Mouse (Mus musculus): ENCODE data around the gene Hmg20b.

DNA sequence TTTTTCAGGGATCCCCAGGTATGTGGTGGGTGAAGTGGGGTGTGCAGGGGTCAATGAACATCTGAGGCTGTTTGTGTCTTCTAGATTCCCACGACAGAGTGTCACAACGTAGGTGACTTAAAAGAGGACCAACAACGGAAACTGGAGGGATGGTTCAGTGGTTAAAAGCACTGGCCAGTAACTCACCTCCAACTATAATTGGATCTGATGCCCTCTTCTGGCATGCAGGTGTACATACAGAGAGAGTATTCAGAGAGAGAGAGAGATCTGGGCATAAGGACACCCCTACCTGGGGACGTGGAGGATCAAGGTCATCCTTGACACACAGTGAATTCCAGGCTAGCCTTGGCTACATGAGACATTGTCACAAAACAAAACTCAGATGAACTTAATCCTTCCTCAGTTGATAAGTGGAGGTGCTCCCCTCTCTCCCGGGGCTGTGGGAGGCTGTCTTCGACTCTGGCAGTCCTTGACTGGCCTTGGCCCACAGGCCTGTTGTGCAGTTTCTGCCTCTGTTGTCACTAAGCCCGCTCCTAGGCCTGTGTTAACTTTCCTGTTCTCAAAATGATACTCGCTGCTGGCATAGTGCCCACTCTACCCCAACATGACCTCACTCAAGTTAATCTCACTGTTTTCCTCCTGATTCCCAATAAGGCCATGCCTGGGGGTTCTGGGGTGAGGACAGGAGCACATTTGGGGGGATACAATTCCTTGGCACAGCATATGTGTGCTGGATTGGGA is 5.7 kb downstream of the Hmg20b start:
- TF ChIP-seq CTCF (IDR thresholded peaks at IDR 0.05; ENCODE audit: low read depth, low read length): no peak
- no peak for TF ChIP-seq POLR2A (IDR thresholded peaks at IDR 0.05; ENCODE audit: insufficient read depth, low read length)
- TF ChIP-seq EP300 (IDR thresholded peaks at IDR 0.05; ENCODE audit: insufficient read depth, low read depth, low read length): no peak

Measured in ES-Bruce4 (cell line).